Mouse (Mus musculus): ENCODE measurements around the gene Ldhc. TPM values are rescaled to one million over a fixed set of nuclear protein-coding genes. Genes with fewer than 3 reads are reported as not detected.
A peak's percentile ranks its signal among the peaks of the same experiment; 100 is the strongest.

The Ldhc gene
- polyA plus RNA-seq, 1 experiment from 2014 or later: not detected

DNA sequence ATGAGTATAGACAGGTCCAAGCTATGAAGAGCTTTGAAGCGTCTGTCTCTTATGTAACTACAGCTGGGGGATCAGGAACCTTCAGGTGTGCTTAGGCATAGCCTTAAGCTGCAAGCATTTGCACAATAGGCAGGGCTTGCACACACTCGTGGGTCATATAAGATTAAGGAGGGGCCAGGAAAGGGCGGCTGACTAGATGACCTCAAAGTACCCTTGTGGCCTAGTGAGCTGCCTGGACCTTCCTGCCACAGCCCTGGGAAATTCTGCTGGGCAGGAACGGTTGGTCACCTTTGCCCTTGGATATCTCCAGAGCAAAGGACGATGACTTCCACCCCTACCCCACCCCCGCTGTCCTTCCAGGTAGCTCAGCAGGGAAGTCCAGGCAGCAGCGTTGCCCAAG lies 21.6 kb upstream of the Ldhc start:
- Histone ChIP-seq H3K36me3 (ENCODE audit: control insufficient read depth, insufficient read depth, low read length) (no peaks in the 10 kb centered on the region), H3K27ac (ENCODE audit: low read depth, low read length) (peak overlapping the region; percentile 30; the same call in 1 of the 2 replicates), H3K4me2 (peak overlapping the region; percentile 32), H3K9ac (ENCODE audit: low read depth, low read length) (peak overlapping the region; percentile 6; the same call in 1 of the 2 replicates), H3K27me3 (ENCODE audit: control insufficient read depth, insufficient read depth, low read length) (no peaks in the 10 kb centered on the region), H3K9me3 (replicated peaks; ENCODE audit: control insufficient read depth, low read length) (no peaks in the 10 kb centered on the region), H3K4me1 (ENCODE audit: control insufficient read depth, insufficient read depth, low read length) (peaks cover 19% of the 10 kb centered on the region), H3K4me3 (ENCODE audit: low read depth, low read length) (no peak overlapping the region)
- whole genome bisulfite sequencing (ENCODE audit: insufficient replicate concordance): 24% methylated on average over 7 of the region's 7 CpGs
- no peak for ATAC-seq (replicated peaks; ENCODE audit: insufficient number of reproducible peaks, low FRiP score, low TSS enrichment)

DNA sequence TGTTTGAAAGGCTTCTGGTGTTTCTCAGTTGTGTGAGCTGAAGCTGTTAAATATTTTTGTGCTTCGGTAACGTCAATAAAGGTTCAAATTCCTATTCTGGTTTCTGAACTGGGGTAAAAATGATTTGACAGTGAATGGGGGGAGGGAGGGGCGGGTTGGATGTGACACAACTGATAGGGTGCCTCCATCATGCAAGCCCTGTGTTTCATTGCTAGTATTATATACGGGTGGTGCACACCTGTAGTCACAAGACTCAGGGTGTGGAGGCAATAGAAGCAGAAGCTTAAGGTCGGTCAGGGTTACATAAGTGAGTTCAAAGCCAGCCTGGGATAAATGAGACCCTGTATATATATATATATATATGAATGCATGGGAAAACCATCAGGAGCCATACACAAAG lies 21.1 kb upstream of the Ldhc start:
- no peaks in the 10 kb centered on the region for H3K9me3 ChIP-seq (replicated peaks; ENCODE audit: control insufficient read depth, low read length)
- peaks cover 22% of the 10 kb centered on the region for H3K4me1 ChIP-seq (ENCODE audit: control insufficient read depth, insufficient read depth, low read length)
- 64% methylated on average over 5 of the region's 5 CpGs for WGBS (ENCODE audit: insufficient replicate concordance)
- ATAC-seq (replicated peaks; ENCODE audit: insufficient number of reproducible peaks, low FRiP score, low TSS enrichment): no peak
- no peaks in the 10 kb centered on the region for H3K36me3 ChIP-seq (ENCODE audit: control insufficient read depth, insufficient read depth, low read length)
- no peaks in the 10 kb centered on the region for H3K27me3 ChIP-seq (ENCODE audit: control insufficient read depth, insufficient read depth, low read length)
- no peak overlapping the region for H3K9ac ChIP-seq (ENCODE audit: low read depth, low read length)
- H3K4me2 ChIP-seq: no peak overlapping the region
- H3K27ac ChIP-seq (ENCODE audit: low read depth, low read length): peak overlapping the region; percentile 30; the same call in 1 of the 2 replicates
- no peak overlapping the region for H3K4me3 ChIP-seq (ENCODE audit: low read depth, low read length)

DNA sequence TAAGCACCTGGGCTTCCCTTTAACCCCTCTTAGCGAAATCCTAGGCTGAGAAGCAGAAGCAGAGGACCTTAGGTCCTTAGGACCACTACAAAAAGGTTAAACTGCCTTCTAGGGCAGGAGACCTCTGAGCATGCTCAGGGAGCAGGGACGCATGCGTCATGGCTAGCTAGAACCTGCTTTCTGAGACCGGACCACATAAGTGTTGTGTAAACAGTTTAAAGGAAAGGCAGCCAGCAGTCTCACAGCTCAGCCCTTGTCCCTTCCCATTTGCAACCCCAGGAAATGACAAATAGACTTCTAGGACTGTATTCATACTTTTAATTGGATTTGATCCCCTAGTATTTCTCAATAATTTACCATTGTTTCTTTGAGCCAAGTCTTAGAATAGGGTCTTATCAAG lies 20.7 kb upstream of the Ldhc start:
- H3K9me3 ChIP-seq (replicated peaks; ENCODE audit: control insufficient read depth, low read length): no peaks in the 10 kb centered on the region
- no peak for ATAC-seq (replicated peaks; ENCODE audit: insufficient number of reproducible peaks, low FRiP score, low TSS enrichment)
- H3K36me3 ChIP-seq (ENCODE audit: control insufficient read depth, insufficient read depth, low read length): no peaks in the 10 kb centered on the region
- 47% methylated on average over 4 of the region's 4 CpGs for WGBS (ENCODE audit: insufficient replicate concordance)
- no peak overlapping the region for H3K9ac ChIP-seq (ENCODE audit: low read depth, low read length)
- no peak overlapping the region for H3K4me2 ChIP-seq
- H3K27me3 ChIP-seq (ENCODE audit: control insufficient read depth, insufficient read depth, low read length): no peaks in the 10 kb centered on the region
- H3K4me3 ChIP-seq (ENCODE audit: low read depth, low read length): no peak overlapping the region
- H3K27ac ChIP-seq (ENCODE audit: low read depth, low read length): no peak overlapping the region
- peaks cover 26% of the 10 kb centered on the region for H3K4me1 ChIP-seq (ENCODE audit: control insufficient read depth, insufficient read depth, low read length)

GRCm38 (mm10) chr7:46840787-46841525 lies 20.0 kb upstream of the Ldhc start, which contains the start of gene Ldha:
Gene Ldha (plus strand): TSS chr7:46841475.
- 23% methylated on average over 6 of the region's 6 CpGs for WGBS (ENCODE audit: insufficient replicate concordance)
- Histone ChIP-seq H3K4me1 (ENCODE audit: control insufficient read depth, insufficient read depth, low read length) (peaks cover 26% of the 10 kb centered on the region), H3K36me3 (ENCODE audit: control insufficient read depth, insufficient read depth, low read length) (no peaks in the 10 kb centered on the region), H3K9me3 (replicated peaks; ENCODE audit: control insufficient read depth, low read length) (no peaks in the 10 kb centered on the region), H3K27me3 (ENCODE audit: control insufficient read depth, insufficient read depth, low read length) (no peaks in the 10 kb centered on the region), H3K4me2 (no peak within 1 kb of the TSS), H3K9ac (ENCODE audit: low read depth, low read length) (no peak within 1 kb of the TSS), H3K27ac (ENCODE audit: low read depth, low read length) (no peak within 1 kb of the TSS), H3K4me3 (ENCODE audit: low read depth, low read length) (no peak within 1 kb of the TSS)
- ATAC-seq (replicated peaks; ENCODE audit: insufficient number of reproducible peaks, low FRiP score, low TSS enrichment): no peak

DNA sequence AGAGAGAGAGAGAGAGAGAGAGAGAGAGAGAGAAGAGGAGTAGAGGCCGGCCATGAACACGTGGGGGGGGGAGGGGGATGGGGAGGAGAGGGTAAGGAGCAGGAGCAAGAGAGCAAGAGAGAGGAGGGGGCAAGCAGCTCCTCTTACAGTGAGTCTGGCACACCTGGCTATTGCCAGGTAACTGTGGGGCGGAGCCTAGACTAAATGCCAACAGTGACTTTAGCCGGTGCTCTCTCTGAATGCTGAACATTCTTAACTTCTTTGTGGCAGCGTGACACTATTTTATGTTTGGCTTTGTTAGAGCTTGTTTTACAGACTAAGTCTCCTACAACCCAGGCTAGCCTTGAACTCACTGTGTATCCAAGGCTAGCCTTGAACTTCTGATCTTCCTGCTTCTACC lies 18.7 kb upstream of the Ldhc start:
- Histone ChIP-seq H3K9ac (ENCODE audit: low read depth, low read length) (no peak overlapping the region), H3K9me3 (replicated peaks; ENCODE audit: control insufficient read depth, low read length) (no peaks in the 10 kb centered on the region), H3K4me3 (ENCODE audit: low read depth, low read length) (no peak overlapping the region), H3K4me1 (ENCODE audit: control insufficient read depth, insufficient read depth, low read length) (peaks cover 26% of the 10 kb centered on the region), H3K27ac (ENCODE audit: low read depth, low read length) (no peak overlapping the region), H3K27me3 (ENCODE audit: control insufficient read depth, insufficient read depth, low read length) (no peaks in the 10 kb centered on the region), H3K36me3 (ENCODE audit: control insufficient read depth, insufficient read depth, low read length) (no peaks in the 10 kb centered on the region), H3K4me2 (no peak overlapping the region)
- WGBS (ENCODE audit: insufficient replicate concordance): 27% methylated on average over 5 of the region's 5 CpGs
- no peak for ATAC-seq (replicated peaks; ENCODE audit: insufficient number of reproducible peaks, low FRiP score, low TSS enrichment)

GRCm38 (mm10) chr7:46843576-46843975 lies 17.4 kb upstream of the Ldhc start:
- Histone ChIP-seq H3K4me3 (ENCODE audit: low read depth, low read length) (no peak overlapping the region), H3K9me3 (replicated peaks; ENCODE audit: control insufficient read depth, low read length) (no peaks in the 10 kb centered on the region), H3K36me3 (ENCODE audit: control insufficient read depth, insufficient read depth, low read length) (peaks cover 5% of the 10 kb centered on the region; the same call in 1 of the 2 replicates), H3K27me3 (ENCODE audit: control insufficient read depth, insufficient read depth, low read length) (no peaks in the 10 kb centered on the region), H3K4me1 (ENCODE audit: control insufficient read depth, insufficient read depth, low read length) (peaks cover 23% of the 10 kb centered on the region), H3K9ac (ENCODE audit: low read depth, low read length) (no peak overlapping the region), H3K27ac (ENCODE audit: low read depth, low read length) (no peak overlapping the region), H3K4me2 (no peak overlapping the region)
- WGBS (ENCODE audit: insufficient replicate concordance): 67% methylated on average over 4 of the region's 4 CpGs
- ATAC-seq (replicated peaks; ENCODE audit: insufficient number of reproducible peaks, low FRiP score, low TSS enrichment): no peak

- Histone ChIP-seq H3K36me3 (ENCODE audit: control insufficient read depth, insufficient read depth, low read length) (peaks cover 15% of the 10 kb centered on the region), H3K27me3 (ENCODE audit: control insufficient read depth, insufficient read depth, low read length) (no peaks in the 10 kb centered on the region), H3K9me3 (replicated peaks; ENCODE audit: control insufficient read depth, low read length) (no peaks in the 10 kb centered on the region), H3K9ac (ENCODE audit: low read depth, low read length) (peak overlapping the region; percentile 100), H3K27ac (ENCODE audit: low read depth, low read length) (peak overlapping the region; percentile 98), H3K4me1 (ENCODE audit: control insufficient read depth, insufficient read depth, low read length) (peaks cover 12% of the 10 kb centered on the region), H3K4me2 (peak overlapping the region; percentile 88), H3K4me3 (ENCODE audit: low read depth, low read length) (peak overlapping the region; percentile 98)
- peak; percentile 87 for ATAC-seq (replicated peaks; ENCODE audit: insufficient number of reproducible peaks, low FRiP score, low TSS enrichment)
- WGBS (ENCODE audit: insufficient replicate concordance): under 1% methylated on average over 50 of the region's 51 CpGs
Measured at GRCm38 (mm10) chr7:46845211-46845977, 15.6 kb upstream of the Ldhc start.

- Histone ChIP-seq H3K9ac (ENCODE audit: low read depth, low read length) (peak overlapping the region; percentile 100), H3K4me1 (ENCODE audit: control insufficient read depth, insufficient read depth, low read length) (peaks cover 12% of the 10 kb centered on the region), H3K36me3 (ENCODE audit: control insufficient read depth, insufficient read depth, low read length) (peaks cover 18% of the 10 kb centered on the region), H3K4me2 (peak overlapping the region; percentile 88), H3K4me3 (ENCODE audit: low read depth, low read length) (peak overlapping the region; percentile 98), H3K27me3 (ENCODE audit: control insufficient read depth, insufficient read depth, low read length) (no peaks in the 10 kb centered on the region), H3K27ac (ENCODE audit: low read depth, low read length) (peak overlapping the region; percentile 98), H3K9me3 (replicated peaks; ENCODE audit: control insufficient read depth, low read length) (no peaks in the 10 kb centered on the region)
- WGBS (ENCODE audit: insufficient replicate concordance): under 1% methylated on average over 36 of the region's 36 CpGs
- peak; percentile 33 for ATAC-seq (replicated peaks; ENCODE audit: insufficient number of reproducible peaks, low FRiP score, low TSS enrichment)
Measured at GRCm38 (mm10) chr7:46845978-46846485, 15.0 kb upstream of the Ldhc start.
